Mouse (Mus musculus): ENCODE measurements around the gene Oxsr1. TPM values are rescaled to one million over a fixed set of nuclear protein-coding genes. Genes with fewer than 3 reads are reported as not detected.

Gene Oxsr1
- polyA plus RNA-seq, 1 experiment from 2014 or later: 13.5 TPM

DNA sequence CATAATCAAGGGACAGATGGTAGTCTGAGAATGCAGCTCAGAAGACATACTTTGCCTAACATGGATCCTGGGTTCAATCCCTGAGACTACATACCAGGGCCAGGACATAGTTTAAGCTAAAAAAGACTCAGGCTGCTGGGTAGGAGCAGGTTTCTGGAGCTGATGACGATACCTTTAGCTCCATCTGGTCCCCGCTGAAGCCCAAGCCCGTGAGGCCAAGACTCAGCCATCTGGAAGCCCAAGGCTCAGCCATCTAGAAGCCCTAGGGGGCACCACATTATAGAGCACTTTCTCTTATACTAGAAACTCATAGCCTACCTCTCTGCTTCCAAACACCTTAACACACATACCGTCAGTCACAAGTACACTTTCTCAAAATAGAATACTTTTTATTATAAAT is 13.3 kb upstream of the Oxsr1 start:
- Histone ChIP-seq H3K4me2 (no peak overlapping the region), H3K4me3 (no peak overlapping the region), H3K36me3 (peaks cover 9% of the 10 kb centered on the region; the same call in 1 of the 2 replicates), H3K27me3 (replicated peaks) (no peaks in the 10 kb centered on the region), H3K9me3 (replicated peaks) (no peaks in the 10 kb centered on the region), H3K9ac (no peak overlapping the region), H3K27ac (ENCODE audit: poor library complexity, severe bottlenecking) (no peak overlapping the region), H3K4me1 (replicated peaks) (peaks cover 16% of the 10 kb centered on the region; the same call in 1 of the 2 replicates)
- WGBS: 76% methylated on average over 4 of the region's 4 CpGs
- ATAC-seq (ENCODE audit: insufficient number of reproducible peaks, low FRiP score): no peak

DNA sequence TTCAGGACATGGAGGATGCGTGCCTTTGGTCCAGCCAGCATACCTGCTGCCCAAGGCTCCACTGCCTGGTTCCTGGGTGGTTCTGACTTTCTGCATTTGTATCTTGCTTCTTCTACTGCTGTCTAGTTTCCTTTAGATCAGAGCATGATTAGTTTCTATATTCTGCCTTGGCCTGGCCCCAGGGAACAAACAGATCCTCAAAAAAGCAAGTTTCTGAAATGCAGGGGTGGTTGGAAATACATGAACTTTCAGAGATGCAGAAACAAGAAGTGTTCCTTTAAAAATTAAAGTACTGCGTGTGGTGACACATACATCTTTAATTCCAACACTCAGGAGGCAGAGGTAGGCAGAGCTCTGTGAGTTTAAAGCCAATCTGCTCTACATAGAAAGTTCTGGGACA is 12.6 kb upstream of the Oxsr1 start:
- peaks cover 9% of the 10 kb centered on the region; the same call in 1 of the 2 replicates for H3K36me3 ChIP-seq
- H3K4me3 ChIP-seq: no peak overlapping the region
- ATAC-seq (ENCODE audit: insufficient number of reproducible peaks, low FRiP score): no peak
- no peak overlapping the region for H3K27ac ChIP-seq (ENCODE audit: poor library complexity, severe bottlenecking)
- H3K9ac ChIP-seq: no peak overlapping the region
- no peaks in the 10 kb centered on the region for H3K27me3 ChIP-seq (replicated peaks)
- no peaks in the 10 kb centered on the region for H3K9me3 ChIP-seq (replicated peaks)
- no peak overlapping the region for H3K4me2 ChIP-seq
- peaks cover 10% of the 10 kb centered on the region; the same call in 1 of the 2 replicates for H3K4me1 ChIP-seq (replicated peaks)
- 84% methylated on average over 2 of the region's 2 CpGs for WGBS

DNA sequence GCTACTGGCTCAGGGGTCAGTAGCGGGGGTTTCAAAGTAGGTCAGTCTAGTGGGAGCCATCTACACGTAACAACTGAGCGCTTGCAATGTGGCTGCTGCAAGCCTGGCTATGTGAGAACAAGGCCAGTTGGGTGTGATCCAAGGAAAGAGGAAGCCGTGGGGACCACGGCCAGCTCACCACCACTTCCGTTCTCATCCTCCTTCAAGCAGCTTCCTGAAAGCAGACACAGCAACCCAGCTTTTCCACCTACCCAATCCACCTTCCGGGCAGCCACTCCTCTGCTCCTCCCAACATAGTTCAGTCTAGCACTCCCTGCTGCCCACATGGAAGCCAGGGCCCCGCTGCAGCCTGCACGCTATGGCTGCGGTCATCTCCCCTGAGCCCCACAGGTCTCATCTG is 12.1 kb upstream of the Oxsr1 start:
- Histone ChIP-seq H3K9me3 (replicated peaks) (no peaks in the 10 kb centered on the region), H3K4me1 (replicated peaks) (peaks cover 10% of the 10 kb centered on the region; the same call in 1 of the 2 replicates), H3K9ac (no peak overlapping the region), H3K36me3 (peaks cover 9% of the 10 kb centered on the region; the same call in 1 of the 2 replicates), H3K4me2 (no peak overlapping the region), H3K4me3 (no peak overlapping the region), H3K27ac (ENCODE audit: poor library complexity, severe bottlenecking) (no peak overlapping the region), H3K27me3 (replicated peaks) (no peaks in the 10 kb centered on the region)
- peak; percentile 30; the same call in 1 of the 2 replicates for ATAC-seq (ENCODE audit: insufficient number of reproducible peaks, low FRiP score)
- WGBS: 43% methylated on average over 10 of the region's 10 CpGs

DNA sequence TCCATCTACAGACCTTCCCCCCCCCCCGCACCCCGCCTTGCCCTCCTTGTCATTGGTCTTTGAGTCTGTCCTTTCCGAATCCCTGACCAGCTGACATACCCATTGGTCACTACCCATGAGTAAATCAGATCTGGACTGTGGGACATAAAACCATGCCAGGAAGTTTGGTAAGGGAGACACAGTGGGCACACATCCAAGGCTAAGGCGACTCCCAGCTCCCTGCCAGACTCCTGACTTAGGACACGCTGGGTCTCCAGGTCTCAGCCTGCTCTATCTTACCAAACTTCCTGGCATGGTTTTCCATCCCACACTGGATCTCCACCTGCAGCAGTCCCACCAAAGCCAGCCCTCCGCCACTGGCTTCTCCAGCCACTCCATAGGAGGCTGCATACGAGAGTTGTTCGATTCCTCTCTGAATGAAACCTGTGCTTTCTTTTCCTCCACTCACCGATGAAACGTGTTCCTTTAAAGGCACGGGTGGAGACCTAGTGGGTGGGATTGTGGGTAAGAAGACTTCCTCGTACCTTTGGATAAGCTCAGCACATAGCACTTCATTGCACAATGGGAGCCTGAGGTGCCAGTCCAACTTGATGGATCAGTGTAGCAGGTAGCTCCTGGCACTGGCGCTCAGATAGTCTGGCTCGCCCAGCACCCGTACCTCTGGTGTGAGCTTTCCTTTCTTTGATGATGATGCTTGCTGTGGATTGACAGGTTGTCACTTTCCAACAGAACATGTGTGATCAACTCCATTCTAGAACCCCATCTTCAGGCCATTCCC is 8.1 kb upstream of the Oxsr1 start:
- Histone ChIP-seq H3K9me3 (replicated peaks) (no peaks in the 10 kb centered on the region), H3K4me2 (no peak overlapping the region), H3K4me3 (no peak overlapping the region), H3K27me3 (replicated peaks) (no peaks in the 10 kb centered on the region), H3K4me1 (replicated peaks) (peaks cover 10% of the 10 kb centered on the region; the same call in 1 of the 2 replicates), H3K27ac (ENCODE audit: poor library complexity, severe bottlenecking) (no peak overlapping the region), H3K9ac (no peak overlapping the region), H3K36me3 (no peaks in the 10 kb centered on the region)
- no peak for ATAC-seq (ENCODE audit: insufficient number of reproducible peaks, low FRiP score)
- 81% methylated on average over 15 of the region's 15 CpGs for WGBS

DNA sequence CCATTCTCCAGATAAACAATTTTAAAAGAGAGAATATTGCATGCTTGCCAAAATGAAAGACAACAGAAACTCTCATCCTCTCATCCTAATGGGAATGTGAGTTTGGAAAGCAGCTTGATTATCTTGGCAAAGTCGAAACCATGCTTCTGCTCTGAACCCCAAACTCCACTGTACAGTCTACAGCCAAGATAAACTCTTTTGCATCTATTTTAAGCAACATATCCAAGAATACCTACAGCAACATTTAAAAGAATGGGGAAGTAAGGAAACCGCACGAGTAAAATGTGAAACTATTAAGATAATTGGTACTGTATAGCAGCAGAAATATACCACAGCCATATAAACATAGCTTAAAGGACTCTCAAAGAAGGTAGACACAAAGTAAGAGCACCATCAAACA is 6.3 kb upstream of the Oxsr1 start:
- Histone ChIP-seq H3K27ac (ENCODE audit: poor library complexity, severe bottlenecking) (no peak overlapping the region), H3K4me3 (no peak overlapping the region), H3K9me3 (replicated peaks) (no peaks in the 10 kb centered on the region), H3K4me2 (no peak overlapping the region), H3K36me3 (no peaks in the 10 kb centered on the region), H3K9ac (no peak overlapping the region), H3K4me1 (replicated peaks) (no peaks in the 10 kb centered on the region), H3K27me3 (replicated peaks) (no peaks in the 10 kb centered on the region)
- 69% methylated on average over 3 of the region's 3 CpGs for WGBS
- ATAC-seq (ENCODE audit: insufficient number of reproducible peaks, low FRiP score): no peak

DNA sequence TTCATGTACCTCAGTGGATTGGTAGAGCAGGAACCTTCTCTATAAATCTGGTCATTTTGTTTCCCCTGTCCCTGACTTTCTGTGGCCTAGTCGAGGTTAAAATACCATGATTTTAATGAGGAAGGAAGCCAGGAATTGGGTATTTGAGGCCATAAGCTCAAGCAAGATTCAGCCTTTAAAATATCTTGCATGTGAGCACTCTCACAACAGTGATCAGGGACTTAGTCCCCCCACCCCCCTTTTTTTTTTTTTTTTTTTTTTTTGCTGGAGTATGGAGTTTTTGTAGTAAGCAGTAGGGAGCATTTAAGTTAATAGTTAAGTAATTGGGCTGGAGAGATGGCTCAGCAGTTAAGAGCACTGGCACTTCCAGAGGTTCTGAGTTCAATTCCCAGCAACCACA is 1.9 kb upstream of the Oxsr1 start:
- H3K4me1 ChIP-seq (replicated peaks): peaks cover 19% of the 10 kb centered on the region
- H3K4me2 ChIP-seq: no peak overlapping the region
- no peak overlapping the region for H3K4me3 ChIP-seq

DNA sequence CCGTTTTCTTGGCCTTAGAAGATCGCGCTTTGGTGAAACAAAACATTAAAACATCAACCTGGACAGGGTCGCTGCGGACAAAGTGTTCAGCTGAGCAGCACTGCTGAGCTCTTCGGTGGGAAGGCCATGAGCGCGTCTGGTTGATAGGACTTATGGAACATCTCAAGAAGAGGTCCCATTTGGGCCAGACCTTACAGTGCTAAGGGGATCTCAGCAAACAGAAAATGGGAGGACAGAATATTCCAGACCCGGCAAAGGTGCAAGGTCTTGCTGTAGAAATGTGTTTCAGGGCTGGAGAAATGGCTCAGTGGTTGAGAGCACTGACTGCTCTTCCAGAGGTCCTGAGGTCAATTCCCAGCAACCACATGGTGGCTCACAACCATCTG is 1.0 kb upstream of the Oxsr1 start:
- peak overlapping the region; percentile 94 for H3K27ac ChIP-seq (ENCODE audit: poor library complexity, severe bottlenecking)
- H3K4me1 ChIP-seq (replicated peaks): peaks cover 19% of the 10 kb centered on the region
- peak overlapping the region; percentile 96 for H3K4me2 ChIP-seq
- H3K27me3 ChIP-seq (replicated peaks): no peaks in the 10 kb centered on the region
- ATAC-seq (ENCODE audit: insufficient number of reproducible peaks, low FRiP score): no peak
- peak overlapping the region; percentile 73 for H3K9ac ChIP-seq
- H3K9me3 ChIP-seq (replicated peaks): no peaks in the 10 kb centered on the region
- peak overlapping the region; percentile 93 for H3K4me3 ChIP-seq
- 7% methylated on average over 9 of the region's 9 CpGs for WGBS
- peaks cover 1% of the 10 kb centered on the region; the same call in 1 of the 2 replicates for H3K36me3 ChIP-seq

More for the DNA sequence above, 1.9 kb upstream of the Oxsr1 start:
- Histone ChIP-seq H3K27me3 (replicated peaks) (no peaks in the 10 kb centered on the region), H3K9ac (no peak overlapping the region), H3K9me3 (replicated peaks) (no peaks in the 10 kb centered on the region), H3K27ac (ENCODE audit: poor library complexity, severe bottlenecking) (no peak overlapping the region), H3K36me3 (no peaks in the 10 kb centered on the region)
- no peak for ATAC-seq (ENCODE audit: insufficient number of reproducible peaks, low FRiP score)
- WGBS: 76% methylated on average over 1 of the region's 1 CpGs

DNA sequence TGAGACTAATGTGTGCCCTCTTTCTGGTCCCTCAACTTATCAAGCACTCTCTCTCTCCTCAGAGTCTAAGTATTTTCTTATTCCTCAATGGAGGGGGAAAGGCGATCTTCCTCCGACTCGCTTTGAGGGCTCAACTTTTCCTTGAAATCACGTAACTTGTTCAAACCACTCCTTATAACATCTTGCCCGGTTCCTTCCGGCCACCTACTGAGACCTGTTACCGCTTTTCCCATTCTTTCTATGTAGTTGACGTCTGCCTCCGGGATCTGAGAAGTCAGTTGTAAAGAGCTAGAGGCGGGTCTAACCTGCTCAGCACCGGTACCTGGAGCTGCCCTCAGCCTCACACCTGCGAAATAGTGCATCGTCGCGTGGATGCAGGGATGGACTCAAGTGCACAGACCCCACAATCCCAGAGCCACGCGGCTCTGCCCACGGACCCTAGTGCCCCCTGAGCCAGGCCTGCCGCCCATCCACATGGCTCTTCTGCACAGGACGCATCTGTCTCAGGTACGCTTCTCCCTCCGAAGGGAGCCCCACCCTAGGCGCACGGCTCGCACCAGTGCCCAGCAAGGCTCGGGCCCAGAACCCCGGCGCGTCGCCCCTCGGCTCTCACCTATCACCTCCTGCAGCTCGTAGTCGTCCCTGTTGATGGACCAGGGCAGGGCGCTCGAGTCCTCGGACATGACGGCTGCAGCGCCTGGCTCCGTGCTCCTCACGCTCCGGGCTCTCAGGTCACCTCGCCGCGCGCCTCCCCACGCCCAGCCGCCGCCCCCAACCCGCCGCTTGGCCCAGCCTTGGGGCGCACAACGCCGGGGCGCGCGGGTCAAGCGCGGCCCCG is 616 bp downstream of the Oxsr1 start:
- no peaks in the 10 kb centered on the region for H3K9me3 ChIP-seq (replicated peaks)
- peak overlapping the region; percentile 91 for H3K9ac ChIP-seq
- H3K4me2 ChIP-seq: peak overlapping the region; percentile 96
- H3K36me3 ChIP-seq: peaks cover 3% of the 10 kb centered on the region; the same call in 1 of the 2 replicates
- H3K4me3 ChIP-seq: peak overlapping the region; percentile 93
- under 1% methylated on average over 59 of the region's 59 CpGs for WGBS
- peak overlapping the region; percentile 90 for H3K27ac ChIP-seq (ENCODE audit: poor library complexity, severe bottlenecking)
- ATAC-seq (ENCODE audit: insufficient number of reproducible peaks, low FRiP score): peak; percentile 23
- peaks cover 19% of the 10 kb centered on the region for H3K4me1 ChIP-seq (replicated peaks)
- no peaks in the 10 kb centered on the region for H3K27me3 ChIP-seq (replicated peaks)

DNA sequence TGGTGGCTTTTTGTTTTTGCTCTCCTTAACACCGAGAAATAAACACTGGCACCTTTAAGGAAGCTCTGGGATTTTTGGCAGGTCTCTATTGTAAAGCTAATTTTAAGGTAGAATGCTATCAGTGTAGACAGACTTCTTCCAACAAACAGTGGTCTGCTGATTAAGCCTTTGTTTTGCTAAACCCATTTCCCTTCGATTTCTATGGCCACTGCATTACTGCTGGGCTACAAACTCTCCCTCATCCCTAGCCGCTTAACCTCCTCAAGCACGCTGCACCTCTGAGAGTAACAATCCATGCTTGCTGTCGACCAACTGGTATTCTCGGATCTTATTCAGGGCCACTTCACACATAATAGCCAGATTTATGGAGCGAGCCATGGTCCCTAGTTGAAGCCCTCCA is 1.3 kb downstream of the Oxsr1 start:
- Histone ChIP-seq H3K9me3 (replicated peaks) (no peaks in the 10 kb centered on the region), H3K4me3 (peak overlapping the region; percentile 93), H3K36me3 (peaks cover 3% of the 10 kb centered on the region; the same call in 1 of the 2 replicates), H3K27ac (ENCODE audit: poor library complexity, severe bottlenecking) (no peak overlapping the region), H3K4me1 (replicated peaks) (peaks cover 19% of the 10 kb centered on the region), H3K4me2 (peak overlapping the region; percentile 96), H3K9ac (peak overlapping the region; percentile 91), H3K27me3 (replicated peaks) (no peaks in the 10 kb centered on the region)
- ATAC-seq (ENCODE audit: insufficient number of reproducible peaks, low FRiP score): no peak
- 10% methylated on average over 7 of the region's 7 CpGs for WGBS

DNA sequence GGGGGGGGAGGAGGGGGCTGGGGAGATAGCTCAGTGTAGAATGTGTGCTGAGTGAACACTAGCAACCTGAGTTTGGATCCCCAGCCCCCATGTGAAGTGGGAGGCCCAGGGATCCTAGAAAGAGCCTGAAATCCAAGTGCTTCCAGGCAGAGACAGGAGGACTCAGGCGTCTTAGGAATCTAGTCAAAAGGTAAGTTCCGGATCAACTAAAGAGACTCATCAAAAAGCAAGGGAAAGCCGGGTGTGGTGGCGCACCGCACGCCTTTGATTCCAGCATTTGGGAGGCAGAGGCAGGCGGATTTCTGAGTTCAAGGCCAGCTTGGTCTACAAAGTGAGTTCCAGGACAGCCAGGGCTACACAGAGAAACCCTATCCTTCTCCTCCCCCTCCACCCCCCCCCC is 1.8 kb downstream of the Oxsr1 start:
- Histone ChIP-seq H3K27me3 (replicated peaks) (no peaks in the 10 kb centered on the region), H3K36me3 (peaks cover 3% of the 10 kb centered on the region; the same call in 1 of the 2 replicates), H3K9ac (no peak overlapping the region), H3K4me2 (peak overlapping the region; percentile 96), H3K9me3 (replicated peaks) (no peaks in the 10 kb centered on the region), H3K4me3 (no peak overlapping the region; the same call in 1 of the 2 replicates), H3K4me1 (replicated peaks) (peaks cover 19% of the 10 kb centered on the region), H3K27ac (ENCODE audit: poor library complexity, severe bottlenecking) (no peak overlapping the region)
- WGBS: 80% methylated on average over 7 of the region's 7 CpGs
- no peak for ATAC-seq (ENCODE audit: insufficient number of reproducible peaks, low FRiP score)

DNA sequence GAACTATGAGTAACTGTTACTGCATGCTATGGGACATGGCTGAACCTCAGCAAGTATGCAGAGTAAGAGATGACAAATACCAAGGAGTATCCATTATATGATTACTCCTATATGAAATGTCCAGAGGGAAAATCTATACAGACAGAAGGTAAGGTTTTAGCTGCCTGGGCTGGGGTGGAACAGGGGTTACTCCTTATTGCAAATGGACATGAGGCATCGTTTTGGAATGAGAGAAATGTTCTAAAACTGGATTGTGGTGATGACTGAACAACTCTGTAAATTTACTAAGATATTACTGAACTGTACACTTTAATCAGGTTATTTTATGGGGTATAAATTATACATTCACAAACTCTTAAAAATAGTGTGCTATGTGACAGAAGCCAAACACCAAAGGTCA is 3.3 kb downstream of the Oxsr1 start:
- Histone ChIP-seq H3K27ac (ENCODE audit: poor library complexity, severe bottlenecking) (no peak overlapping the region), H3K4me3 (no peak overlapping the region), H3K27me3 (replicated peaks) (no peaks in the 10 kb centered on the region), H3K9ac (no peak overlapping the region), H3K4me1 (replicated peaks) (peaks cover 22% of the 10 kb centered on the region), H3K9me3 (replicated peaks) (no peaks in the 10 kb centered on the region), H3K4me2 (no peak overlapping the region), H3K36me3 (peaks cover 3% of the 10 kb centered on the region; the same call in 1 of the 2 replicates)
- 92% methylated on average over 1 of the region's 1 CpGs for WGBS
- ATAC-seq (ENCODE audit: insufficient number of reproducible peaks, low FRiP score): no peak

All from heart, embryonic 12.5 days (tissue).